Mouse (Mus musculus): ENCODE measurements around the gene Rab35. TPM values are rescaled to one million over a fixed set of nuclear protein-coding genes. Genes with fewer than 3 reads are reported as not detected.

Gene Rab35
- total and polyA plus RNA-seq, 3 experiments, result 33.8 to 62.2 (median 37.5) TPM

DNA sequence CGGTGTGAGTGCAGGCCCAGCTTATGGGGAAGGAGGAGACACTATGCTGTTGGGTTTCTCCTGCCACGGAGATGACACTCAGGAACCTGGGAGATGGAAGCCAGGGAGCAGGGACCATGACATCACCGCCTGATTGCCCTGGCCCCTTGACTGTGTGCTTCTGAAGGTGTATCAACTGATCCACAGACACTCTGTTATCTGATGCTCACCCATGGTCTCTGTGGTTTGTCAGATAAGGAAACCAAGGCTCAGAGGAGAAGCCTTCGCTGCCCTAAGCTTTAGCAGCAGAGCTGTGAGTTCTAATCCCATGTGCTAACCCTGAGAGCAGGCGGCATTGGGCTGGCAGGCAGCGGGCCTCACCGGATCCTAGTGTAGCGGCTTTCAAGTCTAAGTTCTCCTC, 2.3 kb downstream of the Rab35 start:
- Histone ChIP-seq H3K9me3 (replicated peaks; ENCODE audit: low read length) (no peaks in the 10 kb centered on the region), H3K79me2 (replicated peaks; ENCODE audit: control insufficient read depth, extremely low read depth, insufficient read depth, poor library complexity, severe bottlenecking) (peaks cover 56% of the 10 kb centered on the region), H3K4me3 (replicated peaks in 1 of 3; ENCODE audit: low read depth in 2 of 3, low read length in 2 of 3, poor library complexity in 1 of 3) (no peak overlapping the region), H3K9ac (ENCODE audit: insufficient read depth, low read depth) (no peak overlapping the region), H3K36me3 (replicated peaks in 1 of 2; ENCODE audit: control insufficient read depth in 1 of 2, insufficient read depth in 1 of 2, low read length in 1 of 2) (peaks cover 15 to 33% of the 10 kb centered on the region in 2 experiments), H3K4me2 (ENCODE audit: insufficient read depth, low read depth, poor library complexity, severe bottlenecking) (no peak overlapping the region), H3K4me1 (ENCODE audit: control insufficient read depth in 1 of 2, insufficient read depth in 2 of 2) (peaks cover 29 to 70% of the 10 kb centered on the region in 2 experiments), H3K27me3 (replicated peaks) (no peaks in the 10 kb centered on the region), H3K27ac (ENCODE audit: insufficient read depth, low read depth) (no peak overlapping the region)
- no peak for DNase-seq (ENCODE audit: extremely low read depth)
- in situ Hi-C loops (cut with MboI; ENCODE audit: low pct_ligation_motif_present, low pct_unique_long_range_greater_than_20kb, low sequenced_read_pairs) (no loop called here), dilution Hi-C loops (cut with MboI; ENCODE audit: extremely low pct_ligation_motif_present, extremely low pct_unique_long_range_greater_than_20kb, low sequenced_read_pairs) (no loop called here)
- TF ChIP-seq RCOR1 (conservative IDR thresholded peaks at IDR 0.05; ENCODE audit: low read depth, low read length) (no peak), ELF1 (IDR thresholded peaks at IDR 0.05; ENCODE audit: low read depth, low read length) (no peak), USF1 (IDR thresholded peaks at IDR 0.05; ENCODE audit: low read depth, low read length) (no peak), ZC3H11A (IDR thresholded peaks at IDR 0.05; ENCODE audit: low read depth, low read length) (no peak), CHD2 (IDR thresholded peaks at IDR 0.05; ENCODE audit: low read length) (no peak), BHLHE40 (IDR thresholded peaks at IDR 0.05; ENCODE audit: low read depth, low read length) (no peak)

- in situ Hi-C loops (cut with MboI; ENCODE audit: low pct_ligation_motif_present, low pct_unique_long_range_greater_than_20kb, low sequenced_read_pairs), result no loop called here
- H3K27me3 ChIP-seq (replicated peaks), result no peaks in the 10 kb centered on the region
- peaks cover 24 to 57% of the 10 kb centered on the region in 2 experiments for H3K4me1 ChIP-seq (ENCODE audit: control insufficient read depth in 1 of 2, insufficient read depth in 2 of 2)
- TF ChIP-seq SMC3 (IDR thresholded peaks at IDR 0.05; ENCODE audit: low read depth, low read length) (no peak), MXI1 (IDR thresholded peaks at IDR 0.05; ENCODE audit: low read depth, low read length) (peak; percentile 41; the same call in 1 of the 2 replicates), RCOR1 (conservative IDR thresholded peaks at IDR 0.05; ENCODE audit: low read depth, low read length) (no peak), NRF1 (IDR thresholded peaks at IDR 0.05; ENCODE audit: low read depth, low read length) (0 out of 2 replicates have a peak, but pooled peaks have one; percentile 25), EP300 (IDR thresholded peaks at IDR 0.05; ENCODE audit: low read length) (no peak), NELFE (IDR thresholded peaks at IDR 0.05; ENCODE audit: low read depth, low read length) (no peak), ELF1 (IDR thresholded peaks at IDR 0.05; ENCODE audit: low read depth, low read length) (peak; percentile 78), USF1 (IDR thresholded peaks at IDR 0.05; ENCODE audit: low read depth, low read length) (no peak), POLR2AphosphoS2 (IDR thresholded peaks at IDR 0.05; ENCODE audit: low read depth, low read length) (no peak), MEF2A (IDR thresholded peaks at IDR 0.05; ENCODE audit: borderline replicate concordance, low read depth, low read length) (no peak), BHLHE40 (IDR thresholded peaks at IDR 0.05; ENCODE audit: low read depth, low read length) (0 out of 2 replicates have a peak, but pooled peaks have one; percentile 13), POLR2A (IDR thresholded peaks at IDR 0.05; ENCODE audit: low read depth, low read length) (peak; percentile 31; the same call in 1 of the 2 replicates), CHD1 (IDR thresholded peaks at IDR 0.05; ENCODE audit: low read depth, low read length) (no peak), SIN3A (IDR thresholded peaks at IDR 0.05; ENCODE audit: low read length) (peak; percentile 41; the same call in 1 of the 2 replicates), TCF12 (IDR thresholded peaks at IDR 0.05; ENCODE audit: low read depth, low read length) (0 out of 2 replicates have a peak, but pooled peaks have one; percentile 30), CTCF (conservative IDR thresholded peaks at IDR 0.05 in 1 of 2, IDR thresholded peaks at IDR 0.05 in 1 of 2; ENCODE audit: low read depth in 2 of 2, low read length in 2 of 2) (no peak), MAX (IDR thresholded peaks at IDR 0.05; ENCODE audit: low read length) (peak; percentile 41), ZNF384 (IDR thresholded peaks at IDR 0.05; ENCODE audit: low read depth, low read length) (no peak), ETS1 (conservative IDR thresholded peaks at IDR 0.05; ENCODE audit: low read depth, low read length) (0 out of 2 replicates have a peak, but pooled peaks have one; percentile 7), GABPA (IDR thresholded peaks at IDR 0.05; ENCODE audit: insufficient replicate concordance, low read depth, low read length) (no peak), KAT2A (IDR thresholded peaks at IDR 0.05; ENCODE audit: insufficient replicate concordance, low read length) (no peak), CHD2 (IDR thresholded peaks at IDR 0.05; ENCODE audit: low read length) (no peak), MAFK (IDR thresholded peaks at IDR 0.05; ENCODE audit: insufficient replicate concordance, low read length) (peak; percentile 67; the same call in 1 of the 2 replicates), PAX5 (IDR thresholded peaks at IDR 0.05; ENCODE audit: low read length) (no peak), TBP (conservative IDR thresholded peaks at IDR 0.05; ENCODE audit: low read depth, low read length) (peak; percentile 58; the same call in 1 of the 2 replicates), E2F4 (IDR thresholded peaks at IDR 0.05; ENCODE audit: insufficient replicate concordance, low read depth, low read length) (no peak), ZC3H11A (IDR thresholded peaks at IDR 0.05; ENCODE audit: low read depth, low read length) (no peak), JUN (IDR thresholded peaks at IDR 0.05; ENCODE audit: insufficient read depth, low read depth, low read length) (no peak), JUND (conservative IDR thresholded peaks at IDR 0.05; ENCODE audit: low read depth, low read length) (no peak), UBTF (IDR thresholded peaks at IDR 0.05; ENCODE audit: low read depth, low read length) (peak; percentile 89), USF2 (conservative IDR thresholded peaks at IDR 0.05; ENCODE audit: low read depth, low read length) (no peak), IRF4 (IDR thresholded peaks at IDR 0.05; ENCODE audit: low read depth, low read length) (no peak)
Measured at GRCm38 (mm10) chr5:115635536-115635935, 3.8 kb downstream of the Rab35 start.

More at GRCm38 (mm10) chr5:115635536-115635935, 3.8 kb downstream of the Rab35 start:
- DNase-seq (ENCODE audit: extremely low read depth), result peak; percentile 85
- dilution Hi-C loops (cut with MboI; ENCODE audit: extremely low pct_ligation_motif_present, extremely low pct_unique_long_range_greater_than_20kb, low sequenced_read_pairs), result no loop called here
- Histone ChIP-seq H3K9me3 (replicated peaks; ENCODE audit: low read length) (no peaks in the 10 kb centered on the region), H3K79me2 (replicated peaks; ENCODE audit: control insufficient read depth, extremely low read depth, insufficient read depth, poor library complexity, severe bottlenecking) (peaks cover 56% of the 10 kb centered on the region), H3K36me3 (replicated peaks in 1 of 2; ENCODE audit: control insufficient read depth in 1 of 2, insufficient read depth in 1 of 2, low read length in 1 of 2) (peaks cover 30 to 48% of the 10 kb centered on the region in 2 experiments), H3K4me3 (replicated peaks in 1 of 3; ENCODE audit: low read depth in 2 of 3, low read length in 2 of 3, poor library complexity in 1 of 3) (peak overlapping the region; percentile 5 to 33 (median 23)), H3K4me2 (ENCODE audit: insufficient read depth, low read depth, poor library complexity, severe bottlenecking) (peak overlapping the region; percentile 66), H3K27ac (ENCODE audit: insufficient read depth, low read depth) (peak overlapping the region; percentile 61), H3K9ac (ENCODE audit: insufficient read depth, low read depth) (no peak overlapping the region)

All from CH12.LX (cell line).